In the genomic region with DNA sequence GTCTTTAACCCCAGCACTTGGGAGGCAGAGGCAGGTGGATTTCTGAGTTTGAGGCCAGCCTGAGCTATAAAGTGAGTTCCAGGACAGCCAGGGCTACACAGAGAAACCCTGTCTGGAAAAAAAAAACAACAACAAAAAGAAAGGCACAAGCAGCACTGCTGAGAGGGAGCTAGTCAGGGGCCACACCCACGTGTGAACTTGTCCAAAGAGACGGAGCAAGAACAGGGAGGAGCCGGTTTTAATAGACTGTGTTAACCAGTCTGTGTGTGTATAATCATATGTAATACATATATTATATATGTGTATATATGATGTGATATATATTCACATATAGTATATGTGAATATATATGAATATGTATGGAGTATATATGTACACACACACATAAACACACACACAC, we compare ENCODE assay signal across 35 mouse cellular contexts.
"Had no signal": no experiment of that assay in that cellular context is flagged by ENCODE, and none has a peak within 500 bp of the region (broad histone marks: within the 10 kb centered on the region; RNA-seq: fewer than 3 reads in every experiment).

No protein-coding gene starts in this region.

- H3K4me1 ChIP-seq: intestine, embryonic 15.5 days had no signal

- H3K36me3 ChIP-seq: heart, embryonic 10.5 days; heart, embryonic 12.5 days; heart, embryonic 13.5 days; heart, embryonic 15.5 days; hindbrain, embryonic 10.5 days; hindbrain, embryonic 12.5 days; hindbrain, embryonic 13.5 days; hindbrain, embryonic 15.5 days; intestine, embryonic 15.5 days; kidney, embryonic 15.5 days had no signal

- H3K4me3 ChIP-seq: heart, embryonic 10.5 days; heart, embryonic 12.5 days; heart, embryonic 13.5 days; heart, embryonic 15.5 days; hindbrain, embryonic 10.5 days; hindbrain, embryonic 12.5 days; hindbrain, embryonic 13.5 days; hindbrain, embryonic 15.5 days; intestine, embryonic 15.5 days; kidney, embryonic 15.5 days; layer of hippocampus, adult 2 months; left cerebral cortex, adult 2 months had no signal

- ATAC-seq: hindbrain, embryonic 16.5 days; hindbrain, postnatal 0 days; inflammation-experienced regulatory T-cells, adult 6 months; intestine, embryonic 15.5 days; intestine, postnatal 0 days had no signal

- H3K27ac ChIP-seq: heart, embryonic 10.5 days; heart, embryonic 13.5 days; heart, embryonic 15.5 days; hindbrain, embryonic 10.5 days; hindbrain, embryonic 12.5 days; hindbrain, embryonic 13.5 days; hindbrain, embryonic 14.5 days; hindbrain, embryonic 15.5 days; hindbrain, postnatal 0 days; intestine, embryonic 15.5 days; kidney, embryonic 15.5 days; kidney, postnatal 0 days; layer of hippocampus, adult 2 months; left cerebral cortex, adult 2 months had no signal

- H3K9me3 ChIP-seq: heart, embryonic 10.5 days; heart, embryonic 12.5 days; heart, embryonic 13.5 days; heart, embryonic 15.5 days; hindbrain, embryonic 10.5 days; hindbrain, embryonic 12.5 days; hindbrain, embryonic 13.5 days; hindbrain, embryonic 15.5 days; intestine, embryonic 15.5 days; kidney, embryonic 15.5 days had no signal

- H3K27me3 ChIP-seq: hindbrain, embryonic 15.5 days; intestine, embryonic 15.5 days had no signal

- DNase-seq: heart, postnatal 10 days; heart, postnatal 14 days; heart, postnatal 36 days; heart, postnatal 4 days; kidney, adult 11 months; kidney, adult 18-20 months; kidney, adult 2 months; kidney, adult 8-10 months; kidney, adult 9 months; kidney, postnatal 10 days; kidney, postnatal 14 days; kidney, postnatal 25 days; kidney, postnatal 36 days; kidney, postnatal 4 days; layer of hippocampus, adult 9-11 months; layer of hippocampus, postnatal 36 days had no signal

- H3K4me2 ChIP-seq: heart, embryonic 11.5 days; heart, embryonic 12.5 days; heart, embryonic 13.5 days; heart, embryonic 15.5 days; hindbrain, embryonic 12.5 days; hindbrain, embryonic 13.5 days; hindbrain, embryonic 14.5 days; hindbrain, embryonic 15.5 days; intestine, embryonic 15.5 days; kidney, embryonic 15.5 days had no signal

- H3K9ac ChIP-seq: heart, embryonic 13.5 days; heart, embryonic 15.5 days; hindbrain, embryonic 12.5 days; hindbrain, embryonic 13.5 days; hindbrain, embryonic 14.5 days; hindbrain, embryonic 15.5 days; intestine, embryonic 15.5 days; kidney, embryonic 15.5 days had no signal
